Mouse (Mus musculus): Measurements from ENCODE around the gene Taf9b. TPM values are rescaled to one million over a fixed set of nuclear protein-coding genes. Genes with fewer than 3 reads are reported as not detected.

The Taf9b gene
- polyA plus RNA-seq, 1 experiment from 2014 or later, result 24.7 TPM

GRCm38 (mm10) chrX:106171853-106172154 lies 49.2 kb downstream of the Taf9b start:
- no peak overlapping the region for H3K27ac ChIP-seq (replicated peaks in 1 of 2; ENCODE audit: control insufficient read depth in 1 of 2, insufficient read depth in 1 of 2, low read depth in 2 of 2, low read length in 2 of 2)
- H3K4me2 ChIP-seq (ENCODE audit: low read length), result peak overlapping the region; percentile 61
- H3K9me3 ChIP-seq (ENCODE audit: control insufficient read depth, low read length), result no peaks in the 10 kb centered on the region
- H3K36me3 ChIP-seq (ENCODE audit: control insufficient read depth, insufficient read depth, low read length), result no peaks in the 10 kb centered on the region
- no peaks in the 10 kb centered on the region for H3K4me1 ChIP-seq (ENCODE audit: control insufficient read depth in 2 of 2, insufficient read depth in 2 of 2, low read length in 2 of 2)
- H3K4me3 ChIP-seq (ENCODE audit: control insufficient read depth in 1 of 2, insufficient read depth in 1 of 2, low read depth in 1 of 2, low read length in 2 of 2), result peak overlapping the region in 1 of 2 experiments; percentile 33; a peak in 2 of 4 replicates
- H3K27me3 ChIP-seq (ENCODE audit: control insufficient read depth, insufficient read depth, low read length), result no peaks in the 10 kb centered on the region
- WGBS, result 62% methylated on average over 5 of the region's 6 CpGs
- H3K9ac ChIP-seq (ENCODE audit: low read length), result peak overlapping the region; percentile 22; the same call in 1 of the 2 replicates
- ATAC-seq (ENCODE audit: insufficient number of reproducible peaks, insufficient read depth, low FRiP score, low read depth), result no peak

GRCm38 (mm10) chrX:106171106-106171852 lies 49.7 kb downstream of the Taf9b start:
- H3K27ac ChIP-seq (replicated peaks in 1 of 2; ENCODE audit: control insufficient read depth in 1 of 2, insufficient read depth in 1 of 2, low read depth in 2 of 2, low read length in 2 of 2), result no peak overlapping the region
- H3K4me2 ChIP-seq (ENCODE audit: low read length), result peak overlapping the region; percentile 61
- H3K4me3 ChIP-seq (ENCODE audit: control insufficient read depth in 1 of 2, insufficient read depth in 1 of 2, low read depth in 1 of 2, low read length in 2 of 2), result peak overlapping the region; percentile 33 to 41
- peak overlapping the region; percentile 22 for H3K9ac ChIP-seq (ENCODE audit: low read length)
- no peak; the same call in 1 of the 2 replicates for ATAC-seq (ENCODE audit: insufficient number of reproducible peaks, insufficient read depth, low FRiP score, low read depth)
- no peaks in the 10 kb centered on the region for H3K27me3 ChIP-seq (ENCODE audit: control insufficient read depth, insufficient read depth, low read length)
- H3K9me3 ChIP-seq (ENCODE audit: control insufficient read depth, low read length), result no peaks in the 10 kb centered on the region
- H3K36me3 ChIP-seq (ENCODE audit: control insufficient read depth, insufficient read depth, low read length), result no peaks in the 10 kb centered on the region
- 23% methylated on average over 18 of the region's 18 CpGs for WGBS
- no peaks in the 10 kb centered on the region for H3K4me1 ChIP-seq (ENCODE audit: control insufficient read depth in 2 of 2, insufficient read depth in 2 of 2, low read length in 2 of 2)

GRCm38 (mm10) chrX:106165089-106165488 lies 55.9 kb downstream of the Taf9b start:
- Histone ChIP-seq H3K27me3 (ENCODE audit: control insufficient read depth, insufficient read depth, low read length) (no peaks in the 10 kb centered on the region), H3K9me3 (ENCODE audit: control insufficient read depth, low read length) (no peaks in the 10 kb centered on the region), H3K4me3 (ENCODE audit: control insufficient read depth in 1 of 2, insufficient read depth in 1 of 2, low read depth in 1 of 2, low read length in 2 of 2) (no peak overlapping the region), H3K9ac (ENCODE audit: low read length) (no peak overlapping the region), H3K4me2 (ENCODE audit: low read length) (no peak overlapping the region), H3K36me3 (ENCODE audit: control insufficient read depth, insufficient read depth, low read length) (no peaks in the 10 kb centered on the region), H3K27ac (replicated peaks in 1 of 2; ENCODE audit: control insufficient read depth in 1 of 2, insufficient read depth in 1 of 2, low read depth in 2 of 2, low read length in 2 of 2) (no peak overlapping the region), H3K4me1 (ENCODE audit: control insufficient read depth in 2 of 2, insufficient read depth in 2 of 2, low read length in 2 of 2) (no peaks in the 10 kb centered on the region)
- ATAC-seq (ENCODE audit: insufficient number of reproducible peaks, insufficient read depth, low FRiP score, low read depth), result no peak
- WGBS, result 70% methylated on average over 1 of the region's 1 CpGs

GRCm38 (mm10) chrX:106164555-106164954 lies 56.4 kb downstream of the Taf9b start:
- Histone ChIP-seq H3K4me2 (ENCODE audit: low read length) (no peak overlapping the region), H3K4me3 (ENCODE audit: control insufficient read depth in 1 of 2, insufficient read depth in 1 of 2, low read depth in 1 of 2, low read length in 2 of 2) (no peak overlapping the region), H3K4me1 (ENCODE audit: control insufficient read depth in 2 of 2, insufficient read depth in 2 of 2, low read length in 2 of 2) (no peaks in the 10 kb centered on the region), H3K27me3 (ENCODE audit: control insufficient read depth, insufficient read depth, low read length) (no peaks in the 10 kb centered on the region), H3K9ac (ENCODE audit: low read length) (no peak overlapping the region), H3K27ac (replicated peaks in 1 of 2; ENCODE audit: control insufficient read depth in 1 of 2, insufficient read depth in 1 of 2, low read depth in 2 of 2, low read length in 2 of 2) (no peak overlapping the region), H3K9me3 (ENCODE audit: control insufficient read depth, low read length) (no peaks in the 10 kb centered on the region), H3K36me3 (ENCODE audit: control insufficient read depth, insufficient read depth, low read length) (no peaks in the 10 kb centered on the region)
- WGBS, result 67% methylated on average over 5 of the region's 5 CpGs
- ATAC-seq (ENCODE audit: insufficient number of reproducible peaks, insufficient read depth, low FRiP score, low read depth), result no peak

- Histone ChIP-seq H3K4me3 (ENCODE audit: control insufficient read depth in 1 of 2, insufficient read depth in 1 of 2, low read depth in 1 of 2, low read length in 2 of 2) (no peak overlapping the region), H3K27me3 (ENCODE audit: control insufficient read depth, insufficient read depth, low read length) (no peaks in the 10 kb centered on the region), H3K4me1 (ENCODE audit: control insufficient read depth in 2 of 2, insufficient read depth in 2 of 2, low read length in 2 of 2) (no peaks in the 10 kb centered on the region), H3K4me2 (ENCODE audit: low read length) (no peak overlapping the region), H3K27ac (replicated peaks in 1 of 2; ENCODE audit: control insufficient read depth in 1 of 2, insufficient read depth in 1 of 2, low read depth in 2 of 2, low read length in 2 of 2) (no peak overlapping the region), H3K9ac (ENCODE audit: low read length) (no peak overlapping the region), H3K36me3 (ENCODE audit: control insufficient read depth, insufficient read depth, low read length) (no peaks in the 10 kb centered on the region), H3K9me3 (ENCODE audit: control insufficient read depth, low read length) (no peaks in the 10 kb centered on the region)
- WGBS, result 41% methylated on average over 5 of the region's 5 CpGs
- ATAC-seq (ENCODE audit: insufficient number of reproducible peaks, insufficient read depth, low FRiP score, low read depth), result no peak
Measured at GRCm38 (mm10) chrX:106163995-106164394, 57.0 kb downstream of the Taf9b start.

Other genes starting within 250 kb of the Taf9b start
- gene Magt1, start 209.3 kb downstream of the Taf9b start, polyA plus RNA-seq (2014; fragmentation: Nextera tagmentation; extraction: Ambion mirVana), result 46.5 and 47.1 TPM in 2 replicates
- 1,059 and 1,079 TPM in 2 replicates for gene Cox7b, start 205.5 kb downstream of the Taf9b start, polyA plus RNA-seq (2014; fragmentation: Nextera tagmentation; extraction: Ambion mirVana)
- gene Atp7a, start 193.9 kb downstream of the Taf9b start, polyA plus RNA-seq (2014; fragmentation: Nextera tagmentation; extraction: Ambion mirVana), result 16.6 and 17.1 TPM in 2 replicates
- gene Tlr13, start 78.0 kb downstream of the Taf9b start, polyA plus RNA-seq (2014; fragmentation: Nextera tagmentation; extraction: Ambion mirVana), result 0.69 and 0.89 TPM in 2 replicates
- 708 and 743 TPM in 2 replicates for gene Pgk1, start 34.1 kb downstream of the Taf9b start, polyA plus RNA-seq (2014; fragmentation: Nextera tagmentation; extraction: Ambion mirVana)
- not detected in 2 replicates for gene Fnd3c2, start 34.2 kb upstream of the Taf9b start, polyA plus RNA-seq (2014; fragmentation: Nextera tagmentation; extraction: Ambion mirVana)

Measured in heart, embryonic 14.5 days (tissue).